Mouse (Mus musculus) MEL (cell line): ENCODE results near the gene Tppp.

ENCODE experiments used
- CTCF ChIP-seq, 3 experiments: IDR thresholded peaks in 2 of 3; conservative IDR thresholded peaks in 1 of 3; 2 replicates each; pipeline ENCODE4 v1.5.1; 2011 to 2012; ENCODE audit warnings: low read length in 3 of 3, low read depth in 2 of 3, mild to moderate bottlenecking in 2 of 3, improper control_type of control experiment in 1 of 3, inconsistent platforms in 1 of 3, mixed read lengths in 1 of 3, moderate library complexity in 1 of 3; ENCODE audit not compliant: control insufficient read depth in 1 of 3, insufficient read depth in 1 of 3, poor library complexity in 1 of 3, severe bottlenecking in 1 of 3
- ELF1 ChIP-seq: IDR thresholded peaks from 2 replicates; pipeline ENCODE4 v1.6.1; 2014; ENCODE audit warnings: low read depth, mild to moderate bottlenecking, inconsistent platforms, low read length, improper control_type of control experiment, moderate library complexity
- MAX ChIP-seq: IDR thresholded peaks from 2 replicates; pipeline ENCODE4 v1.6.1; 2011; ENCODE audit warnings: low read length, improper control_type of control experiment
- POLR2A ChIP-seq, 2 experiments: IDR thresholded peaks; 2 replicates each; pipeline ENCODE4 v1.6.1; 2011 to 2012; ENCODE audit warnings: low read length in 2 of 2, mild to moderate bottlenecking in 2 of 2, control low read depth in 1 of 2, improper control_type of control experiment in 1 of 2, low read depth in 1 of 2, moderate library complexity in 1 of 2; ENCODE audit not compliant: control insufficient read depth in 1 of 2, insufficient read depth in 1 of 2, poor library complexity in 1 of 2
- RCOR1 ChIP-seq: IDR thresholded peaks from 2 replicates; pipeline ENCODE4 v1.6.1; 2012; ENCODE audit warnings: low read depth, mild to moderate bottlenecking, inconsistent platforms, low read length, improper control_type of control experiment

DNA sequence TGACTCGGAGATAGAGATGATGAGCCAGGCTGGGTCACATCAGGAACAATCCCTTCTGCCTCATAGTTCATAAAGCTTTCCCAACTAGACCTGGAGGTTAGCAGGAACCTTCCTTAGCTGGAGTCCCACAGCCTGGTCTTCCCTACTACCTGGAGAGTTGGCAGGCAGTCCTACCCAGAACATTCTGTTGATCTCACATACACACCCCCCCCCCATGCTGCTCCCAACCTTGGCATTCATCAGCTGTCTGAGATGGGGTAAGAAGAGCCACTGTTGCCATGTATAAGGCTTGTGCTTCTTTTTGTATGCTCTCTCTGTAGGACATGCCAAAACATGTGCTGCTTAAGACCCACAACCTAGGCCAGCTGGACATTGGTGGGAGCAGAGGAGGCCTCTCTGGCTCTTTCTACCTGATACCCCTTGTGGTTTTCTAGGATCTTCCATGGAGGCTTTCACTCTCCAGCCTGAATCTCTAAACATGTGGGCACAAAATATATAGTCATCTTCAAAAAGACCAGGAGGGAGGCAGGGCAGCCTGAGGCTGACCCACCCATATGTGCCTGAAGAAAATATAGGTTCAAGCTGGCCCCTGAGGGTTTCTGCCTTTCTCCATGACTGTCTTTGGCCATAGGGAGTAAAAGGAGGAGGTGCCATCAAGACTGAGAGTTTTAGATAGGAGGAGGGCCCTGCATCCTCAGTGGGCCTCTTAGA lies 54.3 kb downstream of the Tppp start:
- TF ChIP-seq ELF1 (no peak), POLR2A (IDR thresholded peaks at IDR 0.05; ENCODE audit: control insufficient read depth in 1 of 2, insufficient read depth in 1 of 2, low read depth in 1 of 2, low read length in 2 of 2, poor library complexity in 1 of 2) (no peak), CTCF (IDR thresholded peaks at IDR 0.05 in 2 of 3, conservative IDR thresholded peaks at IDR 0.05 in 1 of 3; ENCODE audit: control insufficient read depth in 1 of 3, insufficient read depth in 1 of 3, low read depth in 2 of 3, low read length in 3 of 3, poor library complexity in 1 of 3, severe bottlenecking in 1 of 3) (no peak), MAX (no peak), RCOR1 (no peak)
